ENCODE assay signal across 13 mouse cellular contexts in the genomic region with DNA sequence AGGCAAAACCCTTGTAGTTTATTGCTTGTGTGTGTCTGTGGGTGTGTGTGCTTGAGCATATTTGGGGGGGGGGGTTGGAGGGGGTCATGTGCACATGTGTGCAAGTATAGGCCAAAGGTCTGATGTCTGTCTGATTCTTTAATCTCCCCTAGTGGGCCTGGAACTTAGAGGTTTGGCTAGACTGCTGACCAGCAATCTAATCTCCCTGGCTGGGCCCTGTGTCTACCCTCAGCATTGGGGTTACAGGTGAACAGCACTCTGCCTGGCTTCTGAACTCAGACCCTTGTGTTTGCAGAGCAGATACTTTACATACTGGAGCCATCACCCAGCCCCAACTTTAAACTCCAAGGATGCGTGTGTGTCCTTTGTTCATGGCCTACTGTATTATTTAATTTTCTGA. TPM values are rescaled to one million over a fixed set of nuclear protein-coding genes. Genes with fewer than 3 reads are reported as not detected.
"Had no signal": no experiment of that assay in that cellular context is flagged by ENCODE, and none has a peak within 500 bp of the region (broad histone marks: within the 10 kb centered on the region; RNA-seq: fewer than 3 reads in every experiment).

No protein-coding gene starts in this region.

- H3K4me2 ChIP-seq: liver, embryonic 12.5 days; lung, embryonic 15.5 days; midbrain, embryonic 13.5 days; neural tube, embryonic 12.5 days had no signal

- DNase-seq: kidney, adult 8-10 months; kidney, postnatal 25 days; retina, postnatal 1 day; right cerebral cortex, postnatal 4 days; spleen, adult 18-20 months; thymus, postnatal 36 days had no signal

- H3K9ac ChIP-seq: lung, embryonic 15.5 days; midbrain, embryonic 13.5 days; neural tube, embryonic 12.5 days had no signal

- H3K36me3 ChIP-seq: liver, embryonic 12.5 days; lung, embryonic 15.5 days; midbrain, embryonic 13.5 days; neural tube, embryonic 12.5 days had no signal

- H3K27ac ChIP-seq: left cerebral cortex, adult 2 months; limb, embryonic 10.5 days; liver, embryonic 12.5 days; lung, embryonic 15.5 days; midbrain, embryonic 13.5 days; neural tube, embryonic 12.5 days had no signal

- H3K9me3 ChIP-seq: limb, embryonic 10.5 days; liver, embryonic 12.5 days; lung, embryonic 15.5 days; midbrain, embryonic 13.5 days; neural tube, embryonic 12.5 days had no signal

- ATAC-seq: liver, embryonic 12.5 days; midbrain, embryonic 13.5 days had no signal

- H3K4me3 ChIP-seq: left cerebral cortex, adult 2 months; limb, embryonic 10.5 days; liver, embryonic 12.5 days; lung, embryonic 15.5 days; midbrain, embryonic 13.5 days; myocyte; neural tube, embryonic 12.5 days had no signal

- H3K27me3 ChIP-seq: liver, embryonic 12.5 days; lung, embryonic 15.5 days; midbrain, embryonic 13.5 days; neural tube, embryonic 12.5 days had no signal

RNA-seq across cellular contexts. Expression of gene Tac2, which starts 45.1 kb away (rescaled TPM):
- polyA plus RNA-seq: lung, embryonic 15.5 days; midbrain, embryonic 13.5 days had no signal
